Mouse (Mus musculus) liver, embryonic 16.5 days (tissue): ENCODE measurements around the gene Cdh4. TPM values are rescaled to one million over a fixed set of nuclear protein-coding genes. Genes with fewer than 3 reads are reported as not detected.

ENCODE experiments used
- ATAC-seq: fragments of 200-750 bp; cut with Nextera tagmentation; 2 replicates; pipeline ENCODE4 v1.8.0; 2017; ENCODE audit warnings: low read depth, mild to moderate bottlenecking, moderate number of reproducible peaks, moderate library complexity
- H3K27ac ChIP-seq: fragments of 300-500 bp; sonication (generic); 2 replicates; pipeline ENCODE4 v1.5.1; 2014; ENCODE audit warnings: mild to moderate bottlenecking, low read length
- H3K27me3 ChIP-seq: fragments of 300-500 bp; sonication (generic); 2 replicates; pipeline ENCODE4 v1.6.1; 2014; ENCODE audit warnings: low read depth, low read length, mixed read lengths; ENCODE audit not compliant: control insufficient read depth, insufficient read depth
- H3K36me3 ChIP-seq: fragments of 300-500 bp; sonication (generic); 2 replicates; pipeline ENCODE4 v1.6.1; 2014; ENCODE audit warnings: mild to moderate bottlenecking; ENCODE audit not compliant: control insufficient read depth, insufficient read depth
- H3K4me1 ChIP-seq: fragments of 300-500 bp; sonication (generic); 2 replicates; pipeline ENCODE4 v1.6.1; 2014; ENCODE audit warnings: low read depth, low read length, mixed read lengths; ENCODE audit not compliant: control insufficient read depth
- H3K4me2 ChIP-seq: fragments of 300-500 bp; sonication (generic); 2 replicates; pipeline ENCODE4 v1.6.1; 2014; ENCODE audit warnings: low read depth, low read length, mixed read lengths
- H3K4me3 ChIP-seq: fragments of 300-500 bp; sonication (generic); 2 replicates; pipeline ENCODE4 v1.5.1; 2014; ENCODE audit warnings: low read depth, mild to moderate bottlenecking, low read length
- H3K9ac ChIP-seq: fragments of 300-500 bp; sonication (generic); 2 replicates; pipeline ENCODE4 v1.6.1; 2014; ENCODE audit warnings: low read depth, low read length
- H3K9me3 ChIP-seq: fragments of 300-500 bp; sonication (generic); replicated peaks from 2 replicates; pipeline ENCODE4 v1.6.1; 2016; ENCODE audit warnings: low read length; ENCODE audit not compliant: control insufficient read depth
- WGBS: fragments of 180-500 bp; shearing (Covaris S2); extraction: QIAGEN DNeasy Blood & Tissue Kit; methylation state at CpG from one replicate; pipeline ENCODE4 v1.1.7; 2014; ENCODE audit not compliant: insufficient replicate concordance; 5-methylcytosine and 5-hydroxymethylcytosine counted together
- polyA plus RNA-seq: library from polyadenylated mRNA; unstranded; fragments of >200 nt; fragmentation: Nextera tagmentation; extraction: Ambion mirVana; gene quantifications from 2 replicates; pipeline ENCODE4 v1.2.1, GENCODE M21; 2015

The Cdh4 gene
- polyA plus RNA-seq, 1 experiment from 2014 or later = 0.40 TPM

GRCm38 (mm10) chr2:179792426-179793133 lies 350.3 kb downstream of the Cdh4 start:
- no peak overlapping the region for H3K4me3 ChIP-seq
- no peaks in the 10 kb centered on the region for H3K9me3 ChIP-seq
- ATAC-seq = no peak
- 47% methylated on average over 13 of the region's 13 CpGs for WGBS
- no peak overlapping the region for H3K9ac ChIP-seq
- H3K27ac ChIP-seq = no peak overlapping the region
- H3K4me2 ChIP-seq = no peak overlapping the region
- H3K27me3 ChIP-seq = no peaks in the 10 kb centered on the region
- H3K36me3 ChIP-seq = no peaks in the 10 kb centered on the region
- H3K4me1 ChIP-seq = no peaks in the 10 kb centered on the region

GRCm38 (mm10) chr2:179794354-179794753 lies 352.1 kb downstream of the Cdh4 start:
- no peak overlapping the region for H3K4me2 ChIP-seq
- no peak overlapping the region for H3K4me3 ChIP-seq
- ATAC-seq = no peak
- H3K4me1 ChIP-seq = no peaks in the 10 kb centered on the region
- H3K9me3 ChIP-seq = no peaks in the 10 kb centered on the region
- H3K27ac ChIP-seq = no peak overlapping the region
- no peak overlapping the region for H3K9ac ChIP-seq
- WGBS = 57% methylated on average over 1 of the region's 1 CpGs
- no peaks in the 10 kb centered on the region for H3K36me3 ChIP-seq
- no peaks in the 10 kb centered on the region for H3K27me3 ChIP-seq

GRCm38 (mm10) chr2:179795452-179795851 lies 353.2 kb downstream of the Cdh4 start:
- Histone ChIP-seq H3K4me3 (no peak overlapping the region), H3K36me3 (no peaks in the 10 kb centered on the region), H3K27me3 (no peaks in the 10 kb centered on the region), H3K9ac (no peak overlapping the region), H3K4me1 (no peaks in the 10 kb centered on the region), H3K9me3 (no peaks in the 10 kb centered on the region), H3K4me2 (no peak overlapping the region), H3K27ac (no peak overlapping the region)
- WGBS = 74% methylated on average over 12 of the region's 12 CpGs
- ATAC-seq = no peak

- 67% methylated on average over 19 of the region's 19 CpGs for WGBS
Measured at GRCm38 (mm10) chr2:179799906-179800532, 357.8 kb downstream of the Cdh4 start.

GRCm38 (mm10) chr2:179801042-179801441 lies 358.8 kb downstream of the Cdh4 start:
- H3K4me1 ChIP-seq = no peaks in the 10 kb centered on the region
- H3K9me3 ChIP-seq = no peaks in the 10 kb centered on the region
- H3K4me3 ChIP-seq = no peak overlapping the region
- H3K4me2 ChIP-seq = no peak overlapping the region
- H3K27me3 ChIP-seq = no peaks in the 10 kb centered on the region
- WGBS = 72% methylated on average over 7 of the region's 7 CpGs
- H3K9ac ChIP-seq = no peak overlapping the region
- no peak for ATAC-seq
- H3K36me3 ChIP-seq = no peaks in the 10 kb centered on the region
- H3K27ac ChIP-seq = no peak overlapping the region

More at GRCm38 (mm10) chr2:179799906-179800532, 357.8 kb downstream of the Cdh4 start:
- no peak overlapping the region for H3K27ac ChIP-seq
- H3K9me3 ChIP-seq = no peaks in the 10 kb centered on the region
- no peaks in the 10 kb centered on the region for H3K4me1 ChIP-seq
- no peak overlapping the region for H3K9ac ChIP-seq
- H3K4me3 ChIP-seq = no peak overlapping the region
- H3K27me3 ChIP-seq = no peaks in the 10 kb centered on the region
- H3K36me3 ChIP-seq = no peaks in the 10 kb centered on the region
- H3K4me2 ChIP-seq = no peak overlapping the region
- ATAC-seq = no peak

- Histone ChIP-seq H3K27me3 (no peaks in the 10 kb centered on the region), H3K36me3 (no peaks in the 10 kb centered on the region), H3K9me3 (no peaks in the 10 kb centered on the region), H3K4me3 (no peak overlapping the region), H3K4me1 (no peaks in the 10 kb centered on the region), H3K4me2 (no peak overlapping the region), H3K9ac (no peak overlapping the region), H3K27ac (no peak overlapping the region)
- ATAC-seq = no peak
- 42% methylated on average over 1 of the region's 1 CpGs for WGBS
Measured at GRCm38 (mm10) chr2:179802411-179802810, 360.2 kb downstream of the Cdh4 start.

- H3K4me3 ChIP-seq = no peak overlapping the region
- H3K36me3 ChIP-seq = no peaks in the 10 kb centered on the region
- no peak overlapping the region for H3K27ac ChIP-seq
- WGBS = 55% methylated on average over 5 of the region's 5 CpGs
- H3K9me3 ChIP-seq = no peaks in the 10 kb centered on the region
- H3K4me2 ChIP-seq = no peak overlapping the region
- no peak for ATAC-seq
- no peaks in the 10 kb centered on the region for H3K4me1 ChIP-seq
- H3K9ac ChIP-seq = no peak overlapping the region
- H3K27me3 ChIP-seq = no peaks in the 10 kb centered on the region
Measured at GRCm38 (mm10) chr2:179811086-179811485, 368.9 kb downstream of the Cdh4 start.

- no peak for ATAC-seq
- Histone ChIP-seq H3K9me3 (no peaks in the 10 kb centered on the region), H3K27ac (no peak overlapping the region), H3K27me3 (no peaks in the 10 kb centered on the region), H3K4me3 (no peak overlapping the region), H3K4me1 (no peaks in the 10 kb centered on the region), H3K36me3 (no peaks in the 10 kb centered on the region), H3K4me2 (no peak overlapping the region), H3K9ac (no peak overlapping the region)
- WGBS = 51% methylated on average over 11 of the region's 11 CpGs
Measured at GRCm38 (mm10) chr2:179813035-179813827, 371.0 kb downstream of the Cdh4 start.
